Mouse (Mus musculus) liver, postnatal 0 days (tissue): ENCODE data around the gene Rnf213. TPM values are rescaled to one million over a fixed set of nuclear protein-coding genes. Genes with fewer than 3 reads are reported as not detected.
A peak's percentile ranks its signal among the peaks of the same experiment; 100 is the strongest.

Source experiments
- ATAC-seq: fragments of 200-750 bp; cut with Nextera tagmentation; 2 replicates; pipeline ENCODE4 v1.8.0; 2017; ENCODE audit warnings: mild to moderate bottlenecking, moderate library complexity
- DNase-seq: peaks from one replicate; pipeline ENCODE4 v3.0.0-alpha.2; 2016
- H3K27ac ChIP-seq: fragments of 300-500 bp; sonication (generic); 2 replicates; pipeline ENCODE4 v1.5.1; 2014; ENCODE audit warnings: antibody characterized with exemption, moderate library complexity, mild to moderate bottlenecking, low read depth
- H3K27me3 ChIP-seq: fragments of 300-500 bp; sonication (generic); 2 replicates; pipeline ENCODE4 v1.6.1; 2014; ENCODE audit warnings: low read length, control low read depth, mixed read lengths; ENCODE audit not compliant: insufficient read depth
- H3K36me3 ChIP-seq: fragments of 300-500 bp; sonication (generic); replicated peaks from 2 replicates; pipeline ENCODE4 v1.6.1; 2014; ENCODE audit warnings: mild to moderate bottlenecking, control low read depth, low read length, moderate library complexity, mixed read lengths; ENCODE audit not compliant: insufficient read depth
- H3K4me1 ChIP-seq: fragments of 300-500 bp; sonication (generic); 2 replicates; pipeline ENCODE4 v1.6.1; 2014; ENCODE audit warnings: antibody characterized with exemption, mild to moderate bottlenecking, control low read depth; ENCODE audit not compliant: insufficient read depth
- H3K4me2 ChIP-seq: fragments of 300-500 bp; sonication (generic); 2 replicates; pipeline ENCODE4 v1.6.1; 2014; ENCODE audit warnings: low read depth, mild to moderate bottlenecking, low read length, moderate library complexity, mixed read lengths
- H3K4me3 ChIP-seq: fragments of 300-500 bp; sonication (generic); 2 replicates; pipeline ENCODE4 v1.5.1; 2014; ENCODE audit warnings: low read depth, low read length
- H3K9ac ChIP-seq: fragments of 300-500 bp; sonication (generic); replicated peaks from 2 replicates; pipeline ENCODE4 v1.6.1; 2014; ENCODE audit warnings: mild to moderate bottlenecking, moderate library complexity
- H3K9me3 ChIP-seq: fragments of 300-500 bp; sonication (generic); 2 replicates; pipeline ENCODE4 v1.6.1; 2016; ENCODE audit warnings: mild to moderate bottlenecking, control low read depth, low read length, mixed read lengths
- CTCF ChIP-seq: sonication (generic); IDR thresholded peaks from 2 replicates; pipeline ENCODE4 v1.5.1; 2016; ENCODE audit warnings: antibody characterized with exemption, low read depth
- EP300 ChIP-seq: IDR thresholded peaks from 2 replicates; pipeline ENCODE4 v1.6.1; 2016; ENCODE audit warnings: antibody characterized with exemption, low read depth, mild to moderate bottlenecking
- WGBS: fragments of 180-500 bp; shearing (Covaris S2); extraction: QIAGEN DNeasy Blood & Tissue Kit; methylation state at CpG from one replicate; pipeline ENCODE4 v1.1.7; 2014; ENCODE audit not compliant: insufficient replicate concordance; 5-methylcytosine and 5-hydroxymethylcytosine counted together
- polyA plus RNA-seq: library from polyadenylated mRNA; unstranded; fragments of >200 nt; fragmentation: Nextera tagmentation; extraction: Ambion mirVana; gene quantifications from 2 replicates; pipeline ENCODE4 v1.2.1, GENCODE M21; 2015

Gene Rnf213
- polyA plus RNA-seq, 1 experiment from 2014 or later: 6.6 TPM

DNA sequence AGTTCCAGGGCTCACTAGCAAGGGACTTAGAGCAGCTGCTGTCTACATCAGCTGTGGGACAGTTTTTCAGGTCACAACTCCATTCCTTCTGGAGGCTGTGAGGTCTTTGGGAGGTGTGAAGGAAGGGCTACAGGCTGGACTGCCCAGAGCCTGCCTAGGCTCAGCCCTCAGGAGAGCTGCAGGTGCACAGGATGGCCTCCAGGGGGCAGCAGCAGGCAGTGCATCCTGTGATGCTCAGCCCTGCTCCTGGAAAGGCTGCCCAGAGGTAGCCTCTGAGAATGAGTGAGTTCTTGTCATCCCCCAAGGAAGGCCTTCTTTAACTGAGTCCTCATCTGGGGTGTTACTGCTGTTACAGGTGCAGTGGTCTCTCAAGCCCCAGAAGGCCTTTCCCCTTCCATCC is 110.8 kb downstream of the Rnf213 start:
- Histone ChIP-seq H3K27me3 (no peaks in the 10 kb centered on the region), H3K4me2 (no peak overlapping the region), H3K27ac (no peak overlapping the region), H3K4me1 (no peaks in the 10 kb centered on the region), H3K4me3 (no peak overlapping the region), H3K9me3 (no peaks in the 10 kb centered on the region), H3K36me3 (peaks cover 28% of the 10 kb centered on the region), H3K9ac (no peak overlapping the region)
- TF ChIP-seq CTCF (peak; percentile 98), EP300 (no peak)
- peak; percentile 73 for ATAC-seq
- peak; percentile 79 for DNase-seq

DNA sequence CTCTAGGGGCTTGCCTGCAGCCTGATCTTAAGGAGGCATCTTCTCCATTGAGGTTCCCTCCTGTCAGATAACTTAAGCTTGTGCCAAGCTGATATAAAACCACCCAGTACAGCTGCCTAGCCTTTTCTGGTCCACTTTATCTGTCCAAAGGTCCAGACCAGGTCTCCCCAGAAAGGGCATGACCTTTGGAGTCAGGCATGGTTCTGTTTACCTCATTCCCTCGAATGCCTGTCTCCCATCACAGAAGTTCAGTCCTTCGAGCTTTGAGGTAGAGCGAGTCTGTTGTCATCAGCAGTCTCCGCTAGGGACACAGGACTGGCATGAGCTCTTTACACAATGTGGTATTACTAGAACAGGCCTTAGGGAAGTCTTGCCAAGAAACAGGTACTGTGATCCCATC is 113.5 kb downstream of the Rnf213 start:
- H3K4me2 ChIP-seq: no peak overlapping the region
- H3K4me3 ChIP-seq: no peak overlapping the region
- DNase-seq (no peak), ATAC-seq (peak; percentile 64; the same call in 1 of the 2 replicates)
- H3K9me3 ChIP-seq: no peaks in the 10 kb centered on the region
- peaks cover 28% of the 10 kb centered on the region for H3K36me3 ChIP-seq
- TF ChIP-seq EP300: no peak
- H3K27ac ChIP-seq: no peak overlapping the region
- no peaks in the 10 kb centered on the region for H3K4me1 ChIP-seq
- H3K9ac ChIP-seq: no peak overlapping the region
- WGBS: 68% methylated on average over 4 of the region's 4 CpGs
- no peaks in the 10 kb centered on the region for H3K27me3 ChIP-seq

DNA sequence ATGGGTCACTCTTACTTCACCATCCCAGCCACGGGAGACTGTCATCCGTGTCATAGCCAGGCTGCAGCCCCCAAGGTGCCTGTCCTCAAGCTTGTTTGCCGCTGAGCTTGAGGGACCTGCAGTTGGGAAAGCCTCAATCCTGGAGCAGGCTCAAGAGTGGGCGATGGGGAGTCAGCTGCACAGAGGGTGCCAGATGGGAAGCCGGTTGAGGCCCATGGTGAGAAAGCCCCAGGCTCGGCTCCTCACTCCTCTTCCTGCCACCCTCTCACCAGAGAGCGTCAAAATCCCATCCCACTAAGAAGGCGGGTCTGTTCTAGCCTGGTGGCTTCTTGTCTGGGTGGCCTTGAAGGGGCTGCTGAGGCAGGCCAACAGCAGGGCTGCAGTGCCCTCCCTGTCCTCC is 114.9 kb downstream of the Rnf213 start:
- Histone ChIP-seq H3K9me3 (no peaks in the 10 kb centered on the region), H3K27me3 (no peaks in the 10 kb centered on the region), H3K36me3 (peaks cover 20% of the 10 kb centered on the region), H3K4me3 (no peak overlapping the region), H3K9ac (no peak overlapping the region), H3K4me1 (no peaks in the 10 kb centered on the region), H3K4me2 (no peak overlapping the region), H3K27ac (no peak overlapping the region)
- TF ChIP-seq CTCF: no peak
- no peak for TF ChIP-seq EP300
- WGBS: 77% methylated on average over 8 of the region's 8 CpGs
- no peak for ATAC-seq
- DNase-seq: no peak

- Histone ChIP-seq H3K4me3 (no peak overlapping the region), H3K27ac (no peak overlapping the region), H3K4me1 (no peaks in the 10 kb centered on the region), H3K9ac (no peak overlapping the region), H3K36me3 (peaks cover 13% of the 10 kb centered on the region), H3K27me3 (0 out of 2 replicates have a peak, but pooled peaks cover 4% of the 10 kb centered on the region), H3K9me3 (no peaks in the 10 kb centered on the region), H3K4me2 (no peak overlapping the region)
- no peak for DNase-seq
- 72% methylated on average over 5 of the region's 5 CpGs for WGBS
- TF ChIP-seq CTCF (no peak), EP300 (no peak)
- ATAC-seq: no peak
Measured at GRCm38 (mm10) chr11:119509165-119509776, 116.4 kb downstream of the Rnf213 start.

- Histone ChIP-seq H3K9ac (no peak overlapping the region), H3K27me3 (peaks cover 21% of the 10 kb centered on the region), H3K4me1 (no peaks in the 10 kb centered on the region), H3K4me2 (no peak overlapping the region), H3K36me3 (no peaks in the 10 kb centered on the region), H3K4me3 (no peak overlapping the region), H3K9me3 (no peaks in the 10 kb centered on the region), H3K27ac (no peak overlapping the region)
- TF ChIP-seq EP300: no peak
- TF ChIP-seq CTCF: no peak
- ATAC-seq (no peak), DNase-seq (no peak)
- 30% methylated on average over 9 of the region's 9 CpGs for WGBS
Measured at GRCm38 (mm10) chr11:119513038-119513659, 120.2 kb downstream of the Rnf213 start.

DNA sequence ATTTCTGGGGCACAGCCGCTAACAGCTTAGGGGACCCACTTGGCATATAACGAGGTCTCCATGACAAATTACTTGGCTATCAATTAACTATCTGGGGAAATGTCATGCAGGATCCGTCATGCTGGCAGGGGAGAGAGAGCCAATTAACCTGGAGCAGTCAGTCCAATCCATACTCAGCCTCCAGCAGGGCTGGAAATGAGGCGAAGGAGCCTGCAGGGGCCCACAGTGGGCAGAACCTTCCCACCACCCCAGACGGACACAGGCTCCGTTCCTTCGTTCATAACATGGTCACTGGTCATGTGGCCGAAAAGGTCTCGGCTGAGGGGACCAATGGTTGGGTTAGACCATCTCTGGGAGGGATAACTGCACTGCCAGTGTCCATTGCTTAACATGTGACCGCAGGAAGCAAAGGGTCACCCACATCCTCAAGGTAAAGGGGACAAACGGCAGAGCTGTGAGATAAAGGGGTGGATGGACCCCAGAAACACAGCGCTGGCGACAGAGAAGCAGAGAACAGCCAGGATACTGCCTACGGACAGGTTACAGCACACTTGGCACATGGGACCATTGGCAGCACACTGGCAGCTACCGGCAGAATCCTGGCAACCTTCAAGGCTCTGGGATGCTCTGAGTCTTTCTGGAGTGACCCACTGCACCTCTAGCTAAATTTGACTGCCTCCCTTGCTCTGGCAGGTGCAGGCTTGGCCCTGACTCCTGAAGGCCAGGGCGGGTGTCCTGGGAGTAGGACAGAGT is 121.4 kb downstream of the Rnf213 start:
- Histone ChIP-seq H3K9me3 (no peaks in the 10 kb centered on the region), H3K4me2 (no peak overlapping the region), H3K36me3 (no peaks in the 10 kb centered on the region), H3K27ac (no peak overlapping the region), H3K4me3 (no peak overlapping the region), H3K4me1 (no peaks in the 10 kb centered on the region), H3K9ac (no peak overlapping the region), H3K27me3 (peaks cover 21% of the 10 kb centered on the region)
- no peak for TF ChIP-seq CTCF
- no peak for TF ChIP-seq EP300
- no peak for DNase-seq
- no peak for ATAC-seq
- 54% methylated on average over 16 of the region's 16 CpGs for WGBS
